Mouse (Mus musculus): ENCODE data around the gene Ttll4. TPM values are rescaled to one million over a fixed set of nuclear protein-coding genes. Genes with fewer than 3 reads are reported as not detected.

Ttll4 gene
- 9.1 and 14.3 TPM in 2 replicates for polyA plus RNA-seq (2012; rRNA removed)

DNA sequence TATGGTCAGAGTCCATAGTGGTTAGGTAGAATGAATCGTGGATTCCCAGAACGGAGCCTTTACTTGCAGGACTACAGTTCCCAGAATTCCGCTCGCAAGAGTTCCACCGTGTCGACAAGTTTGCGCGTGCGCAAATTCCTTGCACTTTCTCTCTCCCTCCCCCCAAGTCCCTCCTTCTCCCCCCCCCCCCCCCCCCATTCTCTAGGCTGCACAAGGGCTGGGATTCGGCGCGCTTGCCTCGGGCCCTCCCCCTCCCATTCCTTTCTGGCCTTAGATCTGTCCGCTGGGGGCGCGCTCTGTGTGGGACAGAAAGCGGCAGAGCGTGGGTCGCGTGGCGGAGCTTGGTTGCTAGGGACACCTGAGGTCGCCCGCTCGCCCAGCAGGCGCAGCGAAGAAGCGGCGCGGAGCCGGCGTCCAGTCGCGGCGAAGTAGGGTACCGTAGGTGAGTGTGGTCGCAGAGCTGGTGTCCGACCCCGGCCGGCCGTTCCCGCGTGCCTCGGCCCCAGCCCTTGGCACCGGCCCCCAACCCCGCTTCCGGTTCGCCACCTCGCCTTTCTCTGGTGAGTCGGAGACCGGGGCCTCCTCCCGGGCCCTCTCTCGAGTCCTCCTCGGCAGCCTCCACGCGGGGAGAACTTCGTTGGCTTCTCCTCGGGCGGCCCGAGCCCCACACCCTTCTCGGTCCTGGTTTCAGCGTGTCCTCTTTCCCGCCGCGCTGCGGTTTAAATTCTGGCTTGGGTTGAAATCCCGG, at the start of gene Ttll4:
Gene Ttll4, plus strand, starts transcription at position 298 of the 748 bp plus-strand sequence.
- WGBS: under 1% methylated on average over 66 of the region's 66 CpGs
- DNase-seq (ENCODE audit: low read depth, low spot score): peak; percentile 75

DNA sequence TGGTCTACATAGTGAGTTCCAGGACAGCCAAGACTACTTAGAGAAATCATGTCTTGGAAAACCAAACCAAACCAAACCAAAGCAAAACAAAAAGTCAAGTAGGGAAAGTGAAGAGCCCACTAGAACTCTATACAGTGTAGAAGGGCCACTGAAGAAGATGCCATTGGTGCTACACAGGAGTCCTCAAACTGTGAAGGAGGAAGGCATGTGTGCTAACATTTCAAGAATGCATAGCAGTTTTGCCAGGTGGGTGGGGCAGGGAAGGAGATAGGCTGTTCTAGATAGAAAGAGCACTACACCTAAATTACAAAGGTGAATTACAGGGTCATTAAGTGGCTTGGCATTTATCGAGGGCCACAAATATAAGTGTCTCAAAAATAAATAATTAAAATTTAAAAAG, 37.4 kb upstream of the Ttll4 start:
- DNase-seq (ENCODE audit: low read depth, low spot score): no peak
- 72% methylated on average over 1 of the region's 1 CpGs for WGBS

DNA sequence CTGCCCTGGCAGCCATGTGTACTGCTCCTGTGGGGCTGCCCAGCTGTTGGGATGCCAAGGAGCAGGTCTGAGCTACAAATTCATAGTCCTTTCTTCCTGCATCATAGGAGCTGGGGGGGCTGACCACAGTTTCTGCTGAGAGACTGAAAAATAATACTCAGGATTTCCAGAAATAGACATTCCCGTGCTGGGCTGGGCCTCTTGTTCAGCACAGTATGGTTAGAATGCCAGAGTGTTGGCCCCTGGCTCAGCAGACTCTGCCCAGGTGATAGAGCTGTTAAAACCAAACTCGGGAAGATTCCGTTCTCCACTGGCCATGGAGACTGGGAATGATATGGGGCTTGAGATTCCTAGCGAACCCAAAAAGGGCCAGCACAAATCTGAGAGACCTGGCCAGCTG, 35.5 kb upstream of the Ttll4 start:
- WGBS: 70% methylated on average over 4 of the region's 4 CpGs
- no peak for DNase-seq (ENCODE audit: low read depth, low spot score)

DNA sequence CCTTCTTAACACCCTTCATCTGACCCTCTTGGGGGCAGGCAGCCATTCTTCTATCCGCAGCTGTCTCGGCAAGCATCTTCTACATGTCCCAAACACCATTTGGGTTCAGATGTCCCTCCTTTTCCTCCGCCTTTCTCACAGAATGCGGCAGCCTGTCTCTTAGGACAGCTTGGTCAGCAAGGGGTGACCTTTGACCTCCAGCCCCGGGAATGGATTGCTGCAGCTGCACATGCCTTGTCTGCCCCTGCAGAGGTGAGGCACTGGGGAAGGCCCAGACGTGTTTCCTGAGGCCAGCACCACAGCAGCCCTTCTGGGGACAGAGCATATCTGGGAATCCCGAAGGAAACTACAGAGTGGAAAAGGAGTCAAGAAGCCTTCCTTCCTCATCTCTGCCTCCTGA, 33.5 kb upstream of the Ttll4 start:
- no peak for DNase-seq (ENCODE audit: low read depth, low spot score)
- whole genome bisulfite sequencing: 55% methylated on average over 7 of the region's 7 CpGs

DNA sequence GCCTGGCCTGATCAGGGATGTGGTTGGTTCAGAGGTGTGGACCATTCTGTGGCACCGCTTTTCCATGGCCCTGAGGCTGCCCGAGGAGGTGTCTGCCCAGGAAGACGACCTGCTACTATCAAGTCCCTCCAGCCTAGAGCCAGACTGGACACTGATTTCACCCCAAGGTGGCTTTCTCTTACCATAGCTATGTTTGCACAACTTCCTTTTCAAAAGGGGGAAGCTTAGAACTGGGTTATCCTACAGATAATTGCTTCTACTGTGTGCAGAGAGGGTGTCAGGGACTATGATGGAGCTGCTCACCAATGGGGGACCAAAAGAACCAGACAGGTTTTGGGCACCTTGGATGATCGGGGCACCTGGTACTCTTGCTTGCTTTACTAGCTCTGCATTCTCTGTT, 28.8 kb upstream of the Ttll4 start:
- DNase-seq (ENCODE audit: low read depth, low spot score): no peak
- WGBS: 84% methylated on average over 4 of the region's 4 CpGs

DNA sequence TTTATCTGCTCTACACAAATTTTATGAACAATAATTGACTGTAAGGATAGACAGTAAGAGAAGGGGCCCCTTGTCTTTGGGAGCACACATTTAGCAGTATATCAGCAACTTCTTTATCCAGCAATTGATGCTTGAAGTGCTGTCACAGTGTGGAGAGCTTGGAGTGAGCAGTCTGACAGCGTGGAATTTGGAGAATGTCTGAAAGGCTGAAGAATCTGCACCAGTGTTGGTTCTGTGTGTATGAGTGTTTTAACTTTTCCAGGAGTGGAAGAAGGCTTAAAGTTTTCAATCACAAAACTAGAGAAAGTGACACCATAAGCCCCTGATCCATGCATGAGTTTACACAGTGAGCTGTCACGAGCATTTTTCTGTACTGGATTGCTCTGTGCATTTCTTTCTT, 18.0 kb upstream of the Ttll4 start:
- 73% methylated on average over 2 of the region's 2 CpGs for WGBS

DNA sequence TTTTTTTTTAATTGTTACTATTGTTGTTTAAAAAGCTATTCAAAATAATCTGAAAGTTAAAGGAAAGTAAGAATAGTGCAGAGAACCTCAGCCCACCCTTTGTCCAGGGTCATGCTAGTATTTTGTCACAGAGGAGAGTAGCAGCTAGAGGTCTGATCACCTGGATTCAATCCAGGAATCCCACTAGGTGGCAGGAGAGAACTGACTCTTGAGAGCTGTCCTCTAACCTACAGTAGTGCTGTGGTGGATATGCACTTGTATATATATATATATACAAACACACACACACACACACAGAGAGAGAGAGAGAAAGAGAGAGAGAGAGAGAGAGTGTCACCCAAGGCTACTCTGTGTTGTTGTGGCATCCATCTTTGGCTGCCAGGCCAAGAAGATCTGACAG, 17.6 kb upstream of the Ttll4 start:
- DNase-seq (ENCODE audit: low read depth, low spot score): no peak

More for the DNA sequence above, 18.0 kb upstream of the Ttll4 start:
- DNase-seq (ENCODE audit: low read depth, low spot score): no peak

DNA sequence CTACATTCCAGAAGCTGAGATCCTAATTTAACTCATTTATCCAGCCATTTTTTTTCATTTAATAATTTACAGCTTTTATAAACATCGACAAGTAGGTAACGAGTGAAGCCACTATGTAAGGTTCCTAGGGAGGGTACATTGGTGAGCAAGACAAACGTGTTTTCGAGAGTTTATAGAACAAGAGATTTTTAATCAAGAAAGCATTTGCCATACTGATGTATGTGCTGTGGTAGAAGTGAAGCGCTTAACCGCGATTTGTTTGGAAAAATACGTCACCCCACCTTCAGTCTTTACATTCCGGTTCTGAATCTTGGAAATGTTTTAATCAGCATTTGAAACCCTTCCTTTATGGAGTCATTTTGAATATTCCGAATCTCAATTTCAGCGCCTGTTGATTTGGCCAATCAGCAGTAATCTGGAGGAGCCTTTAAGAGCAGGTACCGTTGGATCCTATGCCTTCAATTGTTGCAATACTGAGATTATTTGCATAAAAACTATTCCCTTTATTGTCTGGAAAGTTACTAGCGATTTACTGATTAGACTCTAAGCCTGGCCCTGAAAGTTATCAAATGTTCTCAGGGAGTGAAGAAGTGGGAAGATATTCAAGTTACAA, 814 bp downstream of the Ttll4 start:
- no peak for DNase-seq (ENCODE audit: low read depth, low spot score)
- WGBS: 5% methylated on average over 13 of the region's 13 CpGs

DNA sequence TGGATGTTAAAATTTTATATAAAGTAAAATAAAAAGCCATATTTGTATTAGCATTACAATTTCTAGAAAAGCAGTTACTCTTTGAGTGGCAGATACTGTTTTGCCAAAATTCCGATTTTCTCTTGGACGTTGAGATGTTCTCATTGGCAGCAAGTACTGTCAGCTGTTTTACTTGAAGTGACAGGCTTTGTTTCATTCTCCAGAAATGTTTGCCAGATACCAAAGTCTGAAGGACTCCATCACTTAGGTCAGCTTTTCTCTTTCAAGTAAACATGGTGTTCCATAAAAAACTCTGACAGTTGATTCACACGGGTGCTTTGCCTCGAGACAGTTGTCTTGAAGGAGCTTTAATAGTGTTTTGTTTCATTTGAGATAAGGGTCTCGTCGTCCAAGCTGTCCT, 3.6 kb downstream of the Ttll4 start:
- no peak for DNase-seq (ENCODE audit: low read depth, low spot score)
- WGBS: 46% methylated on average over 6 of the region's 6 CpGs

DNA sequence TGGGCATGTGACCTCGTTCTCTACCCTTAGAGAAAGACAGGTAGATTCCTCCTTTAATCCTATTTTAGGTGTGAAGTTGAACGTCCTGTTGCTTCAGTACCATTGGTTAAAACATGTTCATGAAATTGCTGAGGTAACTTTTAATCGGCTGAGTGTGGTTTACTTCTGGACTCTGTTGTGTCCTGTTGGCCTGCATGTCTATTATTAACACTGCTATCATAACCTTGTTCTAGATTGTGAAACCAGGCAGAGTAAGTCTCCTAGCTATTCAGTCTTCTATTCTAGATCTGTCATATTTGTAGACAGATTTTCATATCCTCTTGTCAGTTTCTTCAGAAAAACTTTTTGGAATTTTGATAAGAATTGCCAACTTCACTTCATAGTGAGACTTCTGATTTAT, 6.8 kb downstream of the Ttll4 start:
- 80% methylated on average over 3 of the region's 3 CpGs for WGBS
- no peak for DNase-seq (ENCODE audit: low read depth, low spot score)

DNA sequence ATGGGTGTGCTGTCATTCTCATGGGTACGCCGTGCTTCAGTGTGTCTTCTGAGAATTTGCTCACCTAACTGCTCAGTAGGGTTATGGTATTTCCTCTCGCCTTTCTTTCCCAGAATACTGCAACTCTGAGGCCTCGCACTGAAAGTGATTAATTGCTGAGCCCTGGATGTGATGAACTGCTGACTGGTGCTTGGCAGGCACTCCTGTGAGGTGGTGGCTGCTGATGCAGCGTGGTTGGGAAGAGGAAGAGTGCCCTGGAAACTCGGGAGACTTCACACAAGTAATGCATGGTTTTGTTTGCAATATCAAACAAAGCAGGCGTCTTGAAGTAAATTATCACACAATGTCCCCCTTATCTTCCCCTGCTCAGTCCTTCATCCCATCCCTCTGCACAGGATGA, 11.2 kb downstream of the Ttll4 start:
- 70% methylated on average over 7 of the region's 7 CpGs for WGBS
- DNase-seq (ENCODE audit: low read depth, low spot score): no peak

DNA sequence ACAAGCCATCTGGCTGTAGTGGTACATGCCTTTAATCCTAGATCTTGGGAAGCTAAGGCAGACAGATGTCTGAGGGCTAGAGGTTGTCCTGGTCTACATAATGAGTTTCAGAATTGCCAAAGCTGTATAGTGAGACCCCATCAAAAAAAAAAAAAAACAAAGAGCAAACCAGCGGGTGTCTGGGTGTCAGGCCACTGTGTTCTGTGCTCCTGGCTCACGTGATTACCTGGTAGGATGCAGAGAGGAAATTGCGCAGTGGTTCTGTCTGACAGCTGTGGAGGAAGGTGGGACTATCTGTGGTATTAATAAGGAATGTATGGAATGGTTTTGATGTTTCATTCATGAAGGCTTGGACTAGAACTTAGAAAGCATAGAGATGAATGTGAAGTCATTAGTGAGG, 15.3 kb downstream of the Ttll4 start:
- WGBS: 97% methylated on average over 3 of the region's 3 CpGs
- no peak for DNase-seq (ENCODE audit: low read depth, low spot score)

DNA sequence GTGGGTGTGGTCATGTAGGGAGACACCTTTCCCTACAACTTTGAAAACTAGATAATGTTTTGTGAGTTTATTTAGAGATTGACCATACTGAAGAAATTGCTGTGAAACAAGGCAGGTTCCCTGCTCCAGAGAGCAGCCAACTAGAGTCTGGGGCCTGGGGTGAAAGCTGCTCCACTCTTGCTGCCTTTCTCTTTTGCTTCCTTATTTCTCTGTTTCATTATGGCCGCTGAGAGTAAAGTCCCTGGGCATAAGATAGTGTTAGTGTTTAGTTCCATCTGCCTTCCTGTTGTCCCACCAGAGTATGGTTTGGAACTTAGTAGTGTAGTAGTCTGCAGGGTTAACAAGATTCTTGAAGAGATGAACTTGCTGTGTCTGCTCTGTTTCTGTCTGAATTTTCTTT, 16.3 kb downstream of the Ttll4 start:
- WGBS: 28% methylated on average over 1 of the region's 1 CpGs

DNA sequence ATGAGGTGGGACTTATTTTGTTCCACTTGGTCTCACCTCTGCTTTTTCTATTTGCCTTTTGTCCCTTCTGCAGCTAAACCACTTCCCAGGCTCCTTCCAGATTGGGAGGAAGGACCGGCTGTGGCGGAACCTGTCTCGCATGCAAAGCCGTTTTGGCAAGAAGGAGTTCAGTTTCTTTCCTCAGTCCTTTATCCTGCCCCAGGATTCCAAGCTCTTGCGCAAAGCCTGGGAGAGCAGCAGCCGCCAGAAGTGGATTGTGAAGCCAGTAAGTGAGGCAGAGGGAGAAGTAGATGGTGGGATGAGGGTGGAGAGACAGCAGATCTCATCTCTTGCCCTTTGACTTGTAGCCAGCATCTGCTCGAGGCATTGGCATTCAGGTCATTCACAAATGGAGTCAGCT, 25.6 kb downstream of the Ttll4 start:
- 87% methylated on average over 7 of the region's 7 CpGs for WGBS
- no peak for DNase-seq (ENCODE audit: low read depth, low spot score)

More for the DNA sequence above, 16.3 kb downstream of the Ttll4 start:
- no peak for DNase-seq (ENCODE audit: low read depth, low spot score)

DNA sequence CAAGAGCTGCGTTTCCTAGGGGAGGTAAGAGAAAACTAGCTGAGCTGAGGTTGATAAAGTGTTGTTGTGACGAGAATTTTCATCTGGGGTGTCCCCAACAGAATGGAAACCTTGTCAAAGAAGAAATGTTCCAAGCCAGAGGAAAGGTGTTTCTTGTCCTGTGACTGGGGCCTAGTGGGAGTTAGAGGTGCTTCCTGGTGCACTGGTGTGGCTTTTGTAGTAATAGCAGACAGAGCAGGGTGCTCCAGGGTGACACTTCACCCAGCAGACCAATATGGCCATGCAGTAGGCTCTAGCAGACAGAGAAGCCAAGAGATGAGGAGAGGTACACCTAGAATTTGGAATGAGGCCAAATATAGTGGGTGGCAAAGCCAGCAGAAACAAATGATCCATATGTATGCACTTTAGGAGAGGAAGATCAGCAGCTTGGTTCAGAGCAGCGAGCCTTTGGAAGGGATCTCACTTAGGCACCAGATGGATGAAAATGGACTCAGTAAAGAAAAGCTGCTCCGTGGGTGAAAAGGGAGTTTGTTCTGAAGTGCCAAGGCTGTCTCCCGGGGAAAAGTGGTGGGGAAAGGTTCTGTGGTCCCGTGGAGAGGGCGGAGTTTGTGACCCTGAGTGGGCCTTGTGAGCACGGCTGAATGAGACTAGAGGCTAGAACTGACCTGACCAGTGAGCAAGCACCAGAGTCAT, 32.5 kb downstream of the Ttll4 start:
- DNase-seq (ENCODE audit: low read depth, low spot score): no peak
- 92% methylated on average over 8 of the region's 8 CpGs for WGBS

DNA sequence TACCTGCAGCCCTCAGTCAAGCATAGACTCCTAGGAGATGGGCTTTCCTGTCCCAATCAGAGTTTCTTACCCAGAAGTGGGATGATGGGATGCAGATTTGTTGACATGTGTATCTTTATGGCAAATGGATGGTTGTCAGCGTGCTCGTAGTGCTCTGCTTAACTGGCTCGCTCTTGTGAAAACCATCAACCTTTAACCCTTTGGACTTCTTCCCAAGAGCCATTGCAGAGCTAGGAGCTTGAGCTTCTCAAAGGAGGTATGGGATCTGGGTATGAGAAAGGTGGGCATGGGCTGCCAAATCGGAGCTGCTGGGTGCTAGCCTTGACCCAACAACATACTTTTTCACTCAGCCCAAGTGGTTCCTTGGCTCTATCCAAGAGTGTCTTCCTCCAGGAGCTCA, 34.3 kb downstream of the Ttll4 start:
- WGBS: 89% methylated on average over 4 of the region's 4 CpGs
- DNase-seq (ENCODE audit: low read depth, low spot score): no peak

DNA sequence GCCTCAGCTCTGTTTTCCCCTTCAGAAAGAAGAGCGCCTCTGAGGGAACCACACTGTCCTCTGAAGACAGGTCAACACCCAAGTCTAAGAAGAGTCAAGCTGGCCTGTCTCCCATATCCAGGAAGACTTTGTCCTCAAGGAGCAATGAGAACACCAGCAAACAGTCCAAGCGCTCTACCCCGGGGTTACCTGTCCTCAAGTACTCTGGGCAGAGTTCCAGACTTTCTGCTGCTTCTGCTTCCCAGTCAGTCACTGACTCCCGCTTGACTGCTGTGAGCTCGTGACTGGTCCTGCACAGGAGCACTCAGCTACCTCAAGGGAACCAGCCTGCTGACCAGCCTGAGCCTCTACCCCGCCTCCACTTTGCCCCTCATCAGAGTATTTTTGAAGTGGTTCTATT, 35.9 kb downstream of the Ttll4 start:
- WGBS: 68% methylated on average over 6 of the region's 6 CpGs
- no peak for DNase-seq (ENCODE audit: low read depth, low spot score)

DNA sequence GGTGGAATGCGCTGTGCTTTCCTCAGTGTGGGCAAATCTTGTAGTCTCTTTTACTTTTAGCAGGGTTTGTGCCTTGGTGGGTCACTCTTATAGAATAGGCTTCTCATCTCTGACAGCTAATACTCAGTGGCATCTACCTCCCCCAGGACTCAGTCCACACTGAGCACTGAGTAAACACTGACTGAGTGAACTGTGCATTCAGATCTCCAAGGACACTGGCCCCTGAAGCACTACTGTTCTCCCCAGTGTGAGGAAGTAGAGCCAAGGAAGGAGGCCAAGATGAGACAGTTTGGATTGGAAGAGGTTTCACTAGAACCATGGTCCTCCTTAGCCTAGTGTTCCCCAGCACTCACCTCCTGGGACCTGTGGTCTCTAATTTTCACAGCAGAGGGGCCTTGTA, 36.8 kb downstream of the Ttll4 start:
- DNase-seq (ENCODE audit: low read depth, low spot score): no peak
- 94% methylated on average over 1 of the region's 1 CpGs for WGBS

DNA sequence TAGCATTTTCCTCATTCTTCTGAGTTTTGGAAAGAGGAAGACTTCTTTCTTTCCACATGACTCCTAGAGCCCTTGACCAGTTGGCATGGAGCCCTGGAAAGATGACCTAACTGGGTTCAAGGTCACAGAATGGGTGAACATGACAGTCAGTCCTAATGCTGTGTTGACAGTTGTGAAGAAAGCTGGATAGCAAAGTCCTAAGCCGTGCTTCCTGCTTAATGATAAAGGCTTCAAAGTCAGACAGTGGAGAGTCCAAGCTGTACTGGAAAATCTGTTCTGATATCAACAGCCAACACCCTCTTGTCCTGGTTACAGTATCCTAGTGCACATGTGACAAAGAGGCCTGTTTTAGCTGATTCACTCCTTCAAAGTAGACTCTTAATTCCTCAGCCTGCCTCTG, 37.2 kb downstream of the Ttll4 start:
- no peak for DNase-seq (ENCODE audit: low read depth, low spot score)
- 65% methylated on average over 1 of the region's 1 CpGs for WGBS

DNA sequence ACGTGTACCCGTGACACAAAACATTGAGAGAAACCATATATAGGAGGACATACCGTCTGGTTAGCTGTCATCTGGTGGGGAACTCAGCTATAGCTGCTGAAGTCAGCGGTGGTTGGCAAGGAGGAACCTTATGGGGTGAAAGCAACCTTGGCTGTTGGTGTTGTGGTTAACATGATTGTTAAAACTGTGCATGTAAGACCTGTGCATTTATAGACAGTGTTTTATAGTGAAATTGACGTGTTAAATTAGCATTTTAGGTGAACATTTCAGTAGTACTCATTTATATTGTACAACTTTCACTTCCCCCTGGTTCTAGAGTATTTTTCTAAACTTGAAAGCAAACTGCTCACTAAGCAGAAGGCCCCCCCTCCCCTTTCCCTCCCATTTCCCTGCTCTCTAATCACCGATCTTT, 40.6 kb downstream of the Ttll4 start:
- DNase-seq (ENCODE audit: low read depth, low spot score): no peak
- WGBS: 85% methylated on average over 6 of the region's 6 CpGs

DNA sequence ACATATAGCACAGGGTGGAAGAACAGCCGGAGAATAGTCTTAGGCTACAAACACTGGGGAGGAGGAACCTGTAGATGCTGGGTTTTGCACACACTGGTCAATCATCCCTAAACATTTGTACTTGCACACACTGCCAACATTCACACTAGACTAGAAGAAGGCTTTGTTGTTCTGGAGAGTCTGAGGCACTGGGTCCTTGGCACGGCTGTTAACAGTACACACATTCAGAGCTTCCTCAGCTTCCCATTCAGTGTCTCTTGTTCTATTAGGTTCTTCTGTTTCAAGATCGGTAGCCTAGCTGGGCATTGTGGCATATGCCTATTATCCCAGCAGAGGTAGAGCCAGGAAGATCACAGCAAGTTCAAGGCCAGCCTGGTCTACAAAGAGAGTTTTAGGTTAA, 42.6 kb downstream of the Ttll4 start:
- no peak for DNase-seq (ENCODE audit: low read depth, low spot score)
- 80% methylated on average over 3 of the region's 3 CpGs for WGBS

Data from large intestine, adult 2 months (tissue).